Mouse (Mus musculus) liver, embryonic 15.5 days (tissue): Measurements from ENCODE around the gene Slc46a2. TPM values are rescaled to one million over a fixed set of nuclear protein-coding genes. Genes with fewer than 3 reads are reported as not detected.

Experiments
- polyA plus RNA-seq: library from polyadenylated mRNA; unstranded; fragments of >200 nt; fragmentation: Nextera tagmentation; extraction: Ambion mirVana; gene quantifications from 2 replicates; pipeline ENCODE4 v1.2.1, GENCODE M21; 2015

The Slc46a2 gene
- polyA plus RNA-seq, 1 experiment from 2014 or later, result not detected

Other genes with a start within 250 kb of the Slc46a2 start
- gene Inip, start 113.5 kb downstream of the Slc46a2 start, polyA plus RNA-seq, result 16.5 and 17.3 TPM in 2 replicates
- 3.7 and 4.3 TPM in 2 replicates for gene Snx30, start 109.2 kb downstream of the Slc46a2 start, polyA plus RNA-seq
- not detected in 2 replicates for gene Mup4, start 45.7 kb upstream of the Slc46a2 start, polyA plus RNA-seq
- gene Mup6, start 49.2 kb upstream of the Slc46a2 start, polyA plus RNA-seq, result not detected in 2 replicates
- not detected in 2 replicates for gene Mup7, start 155.4 kb upstream of the Slc46a2 start, polyA plus RNA-seq
- not detected in 2 replicates for gene Mup2, start 239.2 kb upstream of the Slc46a2 start, polyA plus RNA-seq